Mouse (Mus musculus): ENCODE measurements around the gene Apela. TPM values are rescaled to one million over a fixed set of nuclear protein-coding genes. Genes with fewer than 3 reads are reported as not detected.

Apela gene
- total and polyA plus RNA-seq, 3 experiments = 0.27 TPM; not detected in 2

GRCm38 (mm10) chr8:65033056-65033455, 4.1 kb downstream of the Apela start:
- no peak overlapping the region for H3K9ac ChIP-seq (ENCODE audit: low read depth, low read length)
- intact Hi-C loops (cut with DNase I) = no loop called here

GRCm38 (mm10) chr8:65032107-65032506, 5.0 kb downstream of the Apela start:
- H3K27ac ChIP-seq = no peak overlapping the region
- no peaks in the 10 kb centered on the region for H3K79me2 ChIP-seq (replicated peaks; ENCODE audit: control insufficient read depth, insufficient read depth, low read length)
- H3K36me3 ChIP-seq (ENCODE audit: control insufficient read depth, insufficient read depth, low read length) = no peaks in the 10 kb centered on the region
- no peak for TF ChIP-seq EP300 (IDR thresholded peaks at IDR 0.05; ENCODE audit: insufficient read depth, low read depth, low read length)
- no peak for TF ChIP-seq POLR2A (IDR thresholded peaks at IDR 0.05; ENCODE audit: insufficient read depth, low read depth, low read length)
- no peak for TF ChIP-seq CTCF (IDR thresholded peaks at IDR 0.05)
- no peak overlapping the region for H3K9ac ChIP-seq (ENCODE audit: low read depth, low read length)
- 0 out of 2 replicates have a peak, but pooled peaks cover 2% of the 10 kb centered on the region for H3K27me3 ChIP-seq (ENCODE audit: control insufficient read depth, insufficient read depth, low read length)
- no peak for DNase-seq
- H3K4me1 ChIP-seq (ENCODE audit: control insufficient read depth, insufficient read depth, low read length) = no peaks in the 10 kb centered on the region; the same call in 1 of the 2 replicates
- 100% methylated on average over 1 of the region's 1 CpGs for WGBS
- H3K4me3 ChIP-seq = no peak overlapping the region
- intact Hi-C loops (cut with DNase I) = no loop called here

More at GRCm38 (mm10) chr8:65033056-65033455, 4.1 kb downstream of the Apela start:
- no peaks in the 10 kb centered on the region for H3K36me3 ChIP-seq (ENCODE audit: control insufficient read depth, insufficient read depth, low read length)
- no peak overlapping the region for H3K4me3 ChIP-seq
- H3K27ac ChIP-seq = no peak overlapping the region
- no peak for TF ChIP-seq EP300 (IDR thresholded peaks at IDR 0.05; ENCODE audit: insufficient read depth, low read depth, low read length)
- TF ChIP-seq CTCF (IDR thresholded peaks at IDR 0.05) = no peak
- TF ChIP-seq POLR2A (IDR thresholded peaks at IDR 0.05; ENCODE audit: insufficient read depth, low read depth, low read length) = no peak
- H3K79me2 ChIP-seq (replicated peaks; ENCODE audit: control insufficient read depth, insufficient read depth, low read length) = no peaks in the 10 kb centered on the region
- 0 out of 2 replicates have a peak, but pooled peaks cover 2% of the 10 kb centered on the region for H3K27me3 ChIP-seq (ENCODE audit: control insufficient read depth, insufficient read depth, low read length)
- no peak for DNase-seq
- peaks cover 2% of the 10 kb centered on the region for H3K4me1 ChIP-seq (ENCODE audit: control insufficient read depth, insufficient read depth, low read length)
- 84% methylated on average over 13 of the region's 13 CpGs for WGBS

- H3K9ac ChIP-seq (ENCODE audit: low read depth, low read length) = no peak overlapping the region
- no peak overlapping the region for H3K27ac ChIP-seq
- 70% methylated on average over 4 of the region's 4 CpGs for WGBS
- H3K4me1 ChIP-seq (ENCODE audit: control insufficient read depth, insufficient read depth, low read length) = no peaks in the 10 kb centered on the region; the same call in 1 of the 2 replicates
- intact Hi-C loops (cut with DNase I) = no loop called here
- 0 out of 2 replicates have a peak, but pooled peaks cover 2% of the 10 kb centered on the region for H3K27me3 ChIP-seq (ENCODE audit: control insufficient read depth, insufficient read depth, low read length)
- H3K36me3 ChIP-seq (ENCODE audit: control insufficient read depth, insufficient read depth, low read length) = no peaks in the 10 kb centered on the region
- no peak for TF ChIP-seq EP300 (IDR thresholded peaks at IDR 0.05; ENCODE audit: insufficient read depth, low read depth, low read length)
- TF ChIP-seq CTCF (IDR thresholded peaks at IDR 0.05) = no peak
- no peak for TF ChIP-seq POLR2A (IDR thresholded peaks at IDR 0.05; ENCODE audit: insufficient read depth, low read depth, low read length)
- no peaks in the 10 kb centered on the region for H3K79me2 ChIP-seq (replicated peaks; ENCODE audit: control insufficient read depth, insufficient read depth, low read length)
- no peak for DNase-seq
- no peak overlapping the region for H3K4me3 ChIP-seq
Observed at GRCm38 (mm10) chr8:65030735-65031485, 6.2 kb downstream of the Apela start.

GRCm38 (mm10) chr8:65029776-65030175, 7.4 kb downstream of the Apela start:
- no peak overlapping the region for H3K27ac ChIP-seq
- 87% methylated on average over 4 of the region's 4 CpGs for WGBS

GRCm38 (mm10) chr8:65028959-65029686, 8.0 kb downstream of the Apela start:
- TF ChIP-seq POLR2A (IDR thresholded peaks at IDR 0.05; ENCODE audit: insufficient read depth, low read depth, low read length) = no peak
- TF ChIP-seq CTCF (IDR thresholded peaks at IDR 0.05) = no peak
- no peak for TF ChIP-seq EP300 (IDR thresholded peaks at IDR 0.05; ENCODE audit: insufficient read depth, low read depth, low read length)
- H3K27ac ChIP-seq = no peak overlapping the region
- H3K4me1 ChIP-seq (ENCODE audit: control insufficient read depth, insufficient read depth, low read length) = no peaks in the 10 kb centered on the region
- no peak overlapping the region for H3K4me3 ChIP-seq
- DNase-seq = no peak
- intact Hi-C loops (cut with DNase I) = no loop called here
- 80% methylated on average over 12 of the region's 12 CpGs for WGBS
- no peaks in the 10 kb centered on the region for H3K36me3 ChIP-seq (ENCODE audit: control insufficient read depth, insufficient read depth, low read length)
- no peak overlapping the region for H3K9ac ChIP-seq (ENCODE audit: low read depth, low read length)
- H3K79me2 ChIP-seq (replicated peaks; ENCODE audit: control insufficient read depth, insufficient read depth, low read length) = no peaks in the 10 kb centered on the region
- no peaks in the 10 kb centered on the region for H3K27me3 ChIP-seq (ENCODE audit: control insufficient read depth, insufficient read depth, low read length)

More at GRCm38 (mm10) chr8:65029776-65030175, 7.4 kb downstream of the Apela start:
- H3K27me3 ChIP-seq (ENCODE audit: control insufficient read depth, insufficient read depth, low read length) = no peaks in the 10 kb centered on the region
- H3K4me3 ChIP-seq = no peak overlapping the region
- no peaks in the 10 kb centered on the region for H3K4me1 ChIP-seq (ENCODE audit: control insufficient read depth, insufficient read depth, low read length)
- H3K9ac ChIP-seq (ENCODE audit: low read depth, low read length) = no peak overlapping the region
- H3K36me3 ChIP-seq (ENCODE audit: control insufficient read depth, insufficient read depth, low read length) = no peaks in the 10 kb centered on the region
- no peak for DNase-seq
- intact Hi-C loops (cut with DNase I) = no loop called here
- TF ChIP-seq CTCF (IDR thresholded peaks at IDR 0.05) (no peak), EP300 (IDR thresholded peaks at IDR 0.05; ENCODE audit: insufficient read depth, low read depth, low read length) (no peak), POLR2A (IDR thresholded peaks at IDR 0.05; ENCODE audit: insufficient read depth, low read depth, low read length) (no peak)
- H3K79me2 ChIP-seq (replicated peaks; ENCODE audit: control insufficient read depth, insufficient read depth, low read length) = no peaks in the 10 kb centered on the region

Measured in heart, adult 2 months (tissue).